ENCODE assay signal across 10 mouse cellular contexts in the genomic region with DNA sequence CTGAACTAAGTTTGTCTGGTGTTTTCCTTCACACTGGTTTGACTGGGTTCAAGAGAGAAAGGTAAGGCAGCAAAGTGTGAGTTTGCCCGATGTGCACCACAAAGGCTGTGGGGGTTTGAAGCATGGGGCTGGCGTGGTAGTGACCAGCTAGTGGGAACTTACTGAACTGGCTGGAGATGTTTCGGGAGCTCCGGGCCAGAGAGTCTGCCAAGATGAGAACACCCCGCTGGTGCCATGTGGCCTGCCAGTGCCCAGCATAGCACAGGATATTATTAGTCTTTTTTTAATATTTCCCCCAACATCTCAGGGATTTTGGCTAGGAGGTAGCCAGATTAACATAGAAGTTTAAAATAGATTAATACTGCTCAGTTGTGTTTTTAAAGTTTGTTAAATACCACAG. TPM values are rescaled to one million over a fixed set of nuclear protein-coding genes. Genes with fewer than 3 reads are reported as not detected.
DNase-seq lines count a peak whose midpoint lies in the region; ATAC-seq and TF ChIP-seq lines count a peak whose summit lies in the region.
"Had no signal": no experiment of that assay in that cellular context is flagged by ENCODE, and none has a peak within 500 bp of the region (broad histone marks: within the 10 kb centered on the region; RNA-seq: fewer than 3 reads in every experiment).

No protein-coding gene starts in this region.

- H3K36me3 ChIP-seq in heart, embryonic 15.5 days = no peaks in the 10 kb centered on the region
- H3K36me3 ChIP-seq in ES-E14 (ENCODE audit: control insufficient read depth, insufficient read depth, low read length, poor library complexity, severe bottlenecking) = no peaks in the 10 kb centered on the region
- H3K36me3 ChIP-seq in intestine, embryonic 16.5 days (ENCODE audit: control insufficient read depth, insufficient read depth, low read length) = no peaks in the 10 kb centered on the region
- H3K36me3 ChIP-seq: embryonic facial prominence, embryonic 13.5 days had no signal

- in situ Hi-C loops in ES-E14 (cut with MboI; ENCODE audit: low sequenced_read_pairs in 2 of 2, unreplicated experiment in 2 of 2) = no loop called here

- H3K4me2 ChIP-seq in heart, embryonic 15.5 days = peak overlapping the region; percentile 42
- 0 out of 2 replicates have a peak overlapping the region, but pooled peaks have one; percentile 2 for H3K4me2 ChIP-seq in intestine, embryonic 16.5 days (ENCODE audit: low read depth, low read length)
- H3K4me2 ChIP-seq: embryonic facial prominence, embryonic 13.5 days had no signal

- H3K4me3 ChIP-seq in heart, embryonic 15.5 days = peak overlapping the region; percentile 33
- H3K4me3 ChIP-seq in ES-E14 (ENCODE audit: insufficient read depth in 1 of 2, low read depth in 1 of 2, low read length in 2 of 2, poor library complexity in 1 of 2, severe bottlenecking in 1 of 2) = peak overlapping the region; percentile 76 to 88
- peak overlapping the region; percentile 4; the same call in 1 of the 2 replicates for H3K4me3 ChIP-seq in intestine, embryonic 16.5 days (ENCODE audit: low read length)
- H3K4me3 ChIP-seq: embryonic facial prominence, embryonic 13.5 days had no signal

- H3K9ac ChIP-seq in heart, embryonic 15.5 days = 0 out of 2 replicates have a peak overlapping the region, but pooled peaks have one; percentile 34
- H3K9ac ChIP-seq in ES-E14 (ENCODE audit: insufficient read depth, low read depth, low read length, poor library complexity, severe bottlenecking) = peak overlapping the region; percentile 78
- H3K9ac ChIP-seq in intestine, embryonic 16.5 days (ENCODE audit: low read depth, low read length) = no peak overlapping the region
- H3K9ac ChIP-seq: embryonic facial prominence, embryonic 13.5 days had no signal

- intact Hi-C loops in heart, postnatal 10 days (cut with DNase I) = loop anchor here (2.0 kb wide), 1 partner anchor 61 kb away; no protein-coding TSS in a partner anchor

- 0 out of 2 replicates have a peak, but pooled peaks cover 3% of the 10 kb centered on the region for H3K4me1 ChIP-seq in heart, embryonic 15.5 days (replicated peaks)
- H3K4me1 ChIP-seq in ES-E14 (ENCODE audit: control insufficient read depth in 2 of 2, insufficient read depth in 2 of 2, low read length in 2 of 2, poor library complexity in 1 of 2) = peaks cover 5 to 7% of the 10 kb centered on the region in 2 experiments; a peak in 1 of 4 replicates
- no peaks in the 10 kb centered on the region for H3K4me1 ChIP-seq in intestine, embryonic 16.5 days (ENCODE audit: control insufficient read depth, insufficient read depth, low read length)
- H3K4me1 ChIP-seq: embryonic facial prominence, embryonic 13.5 days had no signal

- H3K27me3 ChIP-seq in heart, embryonic 15.5 days = no peaks in the 10 kb centered on the region
- H3K27me3 ChIP-seq in intestine, embryonic 16.5 days (replicated peaks; ENCODE audit: control insufficient read depth, insufficient read depth, low read length) = no peaks in the 10 kb centered on the region
- H3K27me3 ChIP-seq: embryonic facial prominence, embryonic 13.5 days had no signal

- no peaks in the 10 kb centered on the region for H3K9me3 ChIP-seq in heart, embryonic 15.5 days (replicated peaks)
- H3K9me3 ChIP-seq in ES-E14 (ENCODE audit: control insufficient read depth, insufficient read depth, low read depth, low read length) = no peaks in the 10 kb centered on the region
- H3K9me3 ChIP-seq in intestine, embryonic 16.5 days (ENCODE audit: control insufficient read depth, low read length) = no peaks in the 10 kb centered on the region
- H3K9me3 ChIP-seq: embryonic facial prominence, embryonic 13.5 days had no signal

- WGBS in heart, embryonic 15.5 days = 22% methylated on average over 5 of the region's 5 CpGs
- WGBS in intestine, embryonic 16.5 days = 31% methylated on average over 5 of the region's 5 CpGs

- no peak for ATAC-seq in heart, embryonic 15.5 days (replicated peaks; ENCODE audit: insufficient number of reproducible peaks, insufficient read depth, low FRiP score, low read depth)
- no peak for ATAC-seq in intestine, embryonic 16.5 days
- no peak for ATAC-seq in monocyte, adult 5-6 weeks (replicated peaks; ENCODE audit: insufficient number of reproducible peaks, low FRiP score, low TSS enrichment, poor library complexity, severe bottlenecking)

- no peak overlapping the region for H3K27ac ChIP-seq in heart, embryonic 15.5 days
- peak overlapping the region; percentile 80 for H3K27ac ChIP-seq in ES-E14 (ENCODE audit: insufficient read depth, low read depth, low read length, poor library complexity, severe bottlenecking)
- no peak overlapping the region for H3K27ac ChIP-seq in intestine, embryonic 16.5 days (ENCODE audit: low read length)
- H3K27ac ChIP-seq: embryonic facial prominence, embryonic 13.5 days had no signal

- no peak for DNase-seq in heart, postnatal 10 days
- DNase-seq in ES-E14 (ENCODE audit: low read depth, low spot score) = no peak
- peak; percentile 70 for DNase-seq in cerebellum, adult 8-10 months
- no peak for DNase-seq in thymus, postnatal 10 days (ENCODE audit: low spot score in 2 of 2)
- DNase-seq in frontal cortex, postnatal 14 days (ENCODE audit: low spot score in 2 of 2) = no peak
- DNase-seq: adrenal gland, postnatal 14 days had no signal

TF ChIP-seq in ES-E14, 5 proteins besides CTCF, POLR2A, EP300 and RAD21:
- no peak for TF ChIP-seq HCFC1 (IDR thresholded peaks at IDR 0.05; ENCODE audit: borderline replicate concordance, insufficient read depth, low read length)
- no peak for TF ChIP-seq ZNF384 (IDR thresholded peaks at IDR 0.05; ENCODE audit: low read depth, low read length)
- no peak for TF ChIP-seq ZC3H11A (IDR thresholded peaks at IDR 0.05; ENCODE audit: borderline replicate concordance, low read depth, low read length)
- TF ChIP-seq CHD2 (IDR thresholded peaks at IDR 0.05; ENCODE audit: low read depth, low read length) = no peak
- TF ChIP-seq MAFK (IDR thresholded peaks at IDR 0.05; ENCODE audit: insufficient read depth, low read depth, low read length) = no peak

RNA-seq across cellular contexts. Expression of a gene that starts 8.8 kb away (rescaled TPM):
- 33.9 and 37.7 TPM in 2 replicates for polyA plus RNA-seq in heart, embryonic 15.5 days (2015; fragmentation: Nextera tagmentation; extraction: Ambion mirVana)
- 10 to 100 TPM; 23.6 to 26.3 TPM for total RNA-seq in heart, postnatal 10 days (2021)
- 23.9 and 25.7 TPM in 2 replicates for total RNA-seq in ES-E14 (2012; rRNA removed)
- polyA plus RNA-seq in intestine, embryonic 16.5 days (2015; fragmentation: Nextera tagmentation; extraction: Ambion mirVana) = 42.6 and 46.8 TPM in 2 replicates
- 9.8 to 12.6 TPM (median 11.4 TPM) in 3 replicates for total RNA-seq in monocyte, adult 5-6 weeks (2017)

RNA-seq across cellular contexts. Expression of a gene that starts 25.3 kb away (rescaled TPM):
- 31.2 and 33.2 TPM in 2 replicates for polyA plus RNA-seq in heart, embryonic 15.5 days (2015; fragmentation: Nextera tagmentation; extraction: Ambion mirVana)
- total RNA-seq in heart, postnatal 10 days (2021) = 10 to 100 TPM; 20.9 to 22.1 TPM
- 18.1 and 24.4 TPM in 2 replicates for total RNA-seq in ES-E14 (2012; rRNA removed)
- polyA plus RNA-seq in intestine, embryonic 16.5 days (2015; fragmentation: Nextera tagmentation; extraction: Ambion mirVana) = 57.6 and 60.9 TPM in 2 replicates
- 35.1 to 41.2 TPM (median 36.1 TPM) in 3 replicates for total RNA-seq in monocyte, adult 5-6 weeks (2017)

RNA-seq across cellular contexts. Expression of a gene that starts 25.3 kb away (rescaled TPM):
- 77.2 and 91.0 TPM in 2 replicates for polyA plus RNA-seq in heart, embryonic 15.5 days (2015; fragmentation: Nextera tagmentation; extraction: Ambion mirVana)
- 10 to 100 TPM; 73.4 to 73.9 TPM for total RNA-seq in heart, postnatal 10 days (2021)
- total RNA-seq in ES-E14 (2012; rRNA removed) = 41.1 and 41.6 TPM in 2 replicates
- polyA plus RNA-seq in intestine, embryonic 16.5 days (2015; fragmentation: Nextera tagmentation; extraction: Ambion mirVana) = 83.5 and 99.0 TPM in 2 replicates
- 26.8 to 86.9 TPM (median 34.0 TPM) in 3 replicates for total RNA-seq in monocyte, adult 5-6 weeks (2017)

RNA-seq across cellular contexts. Expression of a gene that starts 25.3 kb away (rescaled TPM):
- 83.6 and 85.0 TPM in 2 replicates for polyA plus RNA-seq in heart, embryonic 15.5 days (2015; fragmentation: Nextera tagmentation; extraction: Ambion mirVana)
- total RNA-seq in heart, postnatal 10 days (2021) = 100 to 1,000 TPM; 101 to 112 TPM
- total RNA-seq in ES-E14 (2012; rRNA removed) = 59.1 and 78.8 TPM in 2 replicates
- polyA plus RNA-seq in intestine, embryonic 16.5 days (2015; fragmentation: Nextera tagmentation; extraction: Ambion mirVana) = 98.8 and 103 TPM in 2 replicates
- 46.7 to 66.9 TPM (median 63.4 TPM) in 3 replicates for total RNA-seq in monocyte, adult 5-6 weeks (2017)

RNA-seq across cellular contexts. Expression of a gene that starts 32.4 kb away (rescaled TPM):
- 44.9 and 55.6 TPM in 2 replicates for polyA plus RNA-seq in heart, embryonic 15.5 days (2015; fragmentation: Nextera tagmentation; extraction: Ambion mirVana)
- 10 to 100 TPM; 20.7 to 26.8 TPM for total RNA-seq in heart, postnatal 10 days (2021)
- total RNA-seq in ES-E14 (2012; rRNA removed) = 23.1 and 30.7 TPM in 2 replicates
- 50.8 and 53.2 TPM in 2 replicates for polyA plus RNA-seq in intestine, embryonic 16.5 days (2015; fragmentation: Nextera tagmentation; extraction: Ambion mirVana)
- total RNA-seq in monocyte, adult 5-6 weeks (2017) = 8.1 to 12.6 TPM (median 11.2 TPM) in 3 replicates

Comparison
In these comparisons a context has a peak if more than half of its experiments do, and no peak if none do; other contexts are left out.
1. H3K4me3 ChIP-seq: peak in every context shown above with its lines; median percentile 82 in ES-E14; 33 in heart, embryonic 15.5 days; 4 in intestine, embryonic 16.5 days.